Mouse (Mus musculus) small intestine, adult 2 months (tissue): Measurements from ENCODE around the gene Tead3. TPM values are rescaled to one million over a fixed set of nuclear protein-coding genes. Genes with fewer than 3 reads are reported as not detected.

ENCODE experiments used
- H3K27ac ChIP-seq: fragments of 200-500 bp; 2 replicates; pipeline ENCODE4 v1.5.1; 2012; ENCODE audit warnings: low read depth, low read length, control low read depth, inconsistent platforms; ENCODE audit not compliant: insufficient read depth
- H3K27me3 ChIP-seq: fragments of 200-500 bp; 2 replicates; pipeline ENCODE4 v1.6.1; 2012; ENCODE audit warnings: mild to moderate bottlenecking, moderate library complexity, low read length, inconsistent platforms; ENCODE audit not compliant: control insufficient read depth, insufficient read depth
- H3K36me3 ChIP-seq: fragments of 200-500 bp; 2 replicates; pipeline ENCODE4 v1.6.1; 2012; ENCODE audit warnings: mild to moderate bottlenecking, low read length, control low read depth, inconsistent platforms; ENCODE audit not compliant: control insufficient read depth, insufficient read depth
- H3K4me1 ChIP-seq: fragments of 200-500 bp; 2 replicates; pipeline ENCODE4 v1.6.1; 2012; ENCODE audit warnings: low read length, inconsistent platforms, mixed read lengths; ENCODE audit not compliant: control insufficient read depth, insufficient read depth, insufficient read length
- H3K4me3 ChIP-seq: fragments of 200-500 bp; 2 replicates; pipeline ENCODE4 v1.5.1; 2012; ENCODE audit warnings: low read depth, mild to moderate bottlenecking, control low read depth, inconsistent platforms, low read length, moderate library complexity
- CTCF ChIP-seq: fragments of 200-500 bp; IDR thresholded peaks from 2 replicates; pipeline ENCODE4 v1.5.1; 2012; ENCODE audit warnings: low read depth, mild to moderate bottlenecking, control low read depth, inconsistent platforms, low read length, moderate library complexity, mixed read lengths; ENCODE audit not compliant: insufficient replicate concordance, insufficient read length; ENCODE audit errors: extremely low read depth
- POLR2A ChIP-seq: fragments of 200-500 bp; IDR thresholded peaks from 2 replicates; pipeline ENCODE4 v1.6.1; 2012; ENCODE audit warnings: low read depth, mild to moderate bottlenecking, control low read depth, inconsistent platforms, low read length, moderate library complexity
- WGBS: fragments of 180-500 bp; shearing (Covaris S2); methylation state at CpG from one replicate; pipeline ENCODE4 v1.1.7; 2018; 5-methylcytosine and 5-hydroxymethylcytosine counted together
- polyA plus RNA-seq: library from polyadenylated mRNA; depleted of rRNA; stranded (reverse); fragments of >200 nt; gene quantifications from 2 replicates; pipeline ENCODE4 v1.2.3, GENCODE M21; 2012

Tead3 gene
- polyA plus RNA-seq, 1 experiment = 36.7 TPM

- WGBS = 45% methylated on average over 5 of the region's 5 CpGs
Measured at GRCm38 (mm10) chr17:28369056-28369455, 18.4 kb upstream of the Tead3 start.

GRCm38 (mm10) chr17:28368449-28368848, 17.8 kb upstream of the Tead3 start:
- no peak overlapping the region for H3K4me3 ChIP-seq
- 5% methylated on average over 13 of the region's 13 CpGs for WGBS

More at GRCm38 (mm10) chr17:28369056-28369455, 18.4 kb upstream of the Tead3 start:
- Histone ChIP-seq H3K4me1 (no peaks in the 10 kb centered on the region), H3K27me3 (peaks cover 10% of the 10 kb centered on the region), H3K4me3 (no peak overlapping the region), H3K27ac (no peak overlapping the region), H3K36me3 (no peaks in the 10 kb centered on the region)
- TF ChIP-seq CTCF = no peak
- no peak for TF ChIP-seq POLR2A

GRCm38 (mm10) chr17:28365122-28365521, 14.5 kb upstream of the Tead3 start, which contains the start of gene Tulp1:
TSS of gene Tulp1 (minus strand) at chr17:28365222.
- Histone ChIP-seq H3K27me3 (peaks cover 31% of the 10 kb centered on the region), H3K27ac (no peak within 1 kb of the TSS), H3K4me1 (no peaks in the 10 kb centered on the region), H3K4me3 (no peak within 1 kb of the TSS), H3K36me3 (no peaks in the 10 kb centered on the region)
- TF ChIP-seq CTCF (no peak), POLR2A (no peak)
- WGBS = 66% methylated on average over 8 of the region's 8 CpGs

More at GRCm38 (mm10) chr17:28368449-28368848, 17.8 kb upstream of the Tead3 start:
- no peaks in the 10 kb centered on the region for H3K4me1 ChIP-seq
- no peaks in the 10 kb centered on the region for H3K36me3 ChIP-seq
- H3K27ac ChIP-seq = no peak overlapping the region
- no peak for TF ChIP-seq POLR2A
- TF ChIP-seq CTCF = peak; percentile 97
- peaks cover 16% of the 10 kb centered on the region for H3K27me3 ChIP-seq

GRCm38 (mm10) chr17:28363507-28363906, 12.9 kb upstream of the Tead3 start:
- H3K27ac ChIP-seq = no peak overlapping the region
- WGBS = 67% methylated on average over 6 of the region's 6 CpGs
- peaks cover 31% of the 10 kb centered on the region for H3K27me3 ChIP-seq
- H3K4me1 ChIP-seq = no peaks in the 10 kb centered on the region
- H3K4me3 ChIP-seq = no peak overlapping the region
- H3K36me3 ChIP-seq = no peaks in the 10 kb centered on the region
- TF ChIP-seq POLR2A = no peak
- TF ChIP-seq CTCF = no peak

- H3K4me3 ChIP-seq = peak overlapping the region; percentile 9
- H3K27ac ChIP-seq = no peak overlapping the region
- H3K36me3 ChIP-seq = no peaks in the 10 kb centered on the region
- H3K27me3 ChIP-seq = peaks cover 31% of the 10 kb centered on the region
- no peaks in the 10 kb centered on the region for H3K4me1 ChIP-seq
- no peak for TF ChIP-seq CTCF
- TF ChIP-seq POLR2A = no peak
- WGBS = 13% methylated on average over 25 of the region's 25 CpGs
Measured at GRCm38 (mm10) chr17:28362653-28363292, 12.2 kb upstream of the Tead3 start.

GRCm38 (mm10) chr17:28361921-28362652, 11.5 kb upstream of the Tead3 start:
- no peaks in the 10 kb centered on the region for H3K36me3 ChIP-seq
- WGBS = 43% methylated on average over 11 of the region's 11 CpGs
- H3K27me3 ChIP-seq = peaks cover 31% of the 10 kb centered on the region
- TF ChIP-seq CTCF = no peak
- TF ChIP-seq POLR2A = no peak
- H3K4me1 ChIP-seq = no peaks in the 10 kb centered on the region
- peak overlapping the region; percentile 9; the same call in 1 of the 2 replicates for H3K4me3 ChIP-seq
- H3K27ac ChIP-seq = no peak overlapping the region
